Mouse (Mus musculus) CH12.LX (cell line): ENCODE measurements around the gene Rif1.

Experiments used
- BHLHE40 ChIP-seq: IDR thresholded peaks from 2 replicates; pipeline ENCODE4 v1.6.1; 2011; ENCODE audit warnings: mild to moderate bottlenecking, low read depth, low read length, improper control_type of control experiment
- CTCF ChIP-seq, 2 experiments: IDR thresholded peaks in 1 of 2; conservative IDR thresholded peaks in 1 of 2; 2 replicates each; pipeline ENCODE4 v1.5.1; 2011 to 2012; ENCODE audit warnings: low read depth in 2 of 2, low read length in 2 of 2, improper control_type of control experiment in 1 of 2, inconsistent platforms in 1 of 2, mild to moderate bottlenecking in 1 of 2, moderate library complexity in 1 of 2
- E2F4 ChIP-seq: IDR thresholded peaks from 2 replicates; pipeline ENCODE4 v1.6.1; 2011; ENCODE audit warnings: low read depth, low read length, improper control_type of control experiment; ENCODE audit not compliant: insufficient replicate concordance
- EP300 ChIP-seq: IDR thresholded peaks from 2 replicates; pipeline ENCODE4 v1.6.1; 2011; ENCODE audit warnings: low read length, improper control_type of control experiment
- GABPA ChIP-seq: IDR thresholded peaks from 2 replicates; pipeline ENCODE4 v1.6.1; 2012; ENCODE audit warnings: low read depth, low read length, improper control_type of control experiment, inconsistent platforms; ENCODE audit not compliant: insufficient replicate concordance
- JUND ChIP-seq: conservative IDR thresholded peaks from 2 replicates; pipeline ENCODE4 v1.6.1; 2011; ENCODE audit warnings: low read depth, low read length, improper control_type of control experiment
- MAX ChIP-seq: IDR thresholded peaks from 2 replicates; pipeline ENCODE4 v1.6.1; 2011; ENCODE audit warnings: low read length, improper control_type of control experiment
- MAZ ChIP-seq: IDR thresholded peaks from 2 replicates; pipeline ENCODE4 v1.6.1; 2012; ENCODE audit warnings: low read depth, mild to moderate bottlenecking, inconsistent platforms, low read length, improper control_type of control experiment, moderate library complexity
- POLR2A ChIP-seq: IDR thresholded peaks from 2 replicates; pipeline ENCODE4 v1.6.1; 2011; ENCODE audit warnings: low read depth, mild to moderate bottlenecking, improper control_type of control experiment, low read length
- RAD21 ChIP-seq: IDR thresholded peaks from 2 replicates; pipeline ENCODE4 v1.6.1; 2011; ENCODE audit warnings: low read depth, mild to moderate bottlenecking, low read length, improper control_type of control experiment, moderate library complexity
- SIN3A ChIP-seq: IDR thresholded peaks from 2 replicates; pipeline ENCODE4 v1.6.1; 2012; ENCODE audit warnings: low read length, improper control_type of control experiment, inconsistent platforms
- TCF12 ChIP-seq: IDR thresholded peaks from 2 replicates; pipeline ENCODE4 v1.6.1; 2014; ENCODE audit warnings: low read depth, mild to moderate bottlenecking, inconsistent platforms, low read length, improper control_type of control experiment
- UBTF ChIP-seq: IDR thresholded peaks from 2 replicates; pipeline ENCODE4 v1.6.1; 2012; ENCODE audit warnings: low read depth, mild to moderate bottlenecking, inconsistent platforms, low read length, improper control_type of control experiment, moderate library complexity
- ZC3H11A ChIP-seq: IDR thresholded peaks from 2 replicates; pipeline ENCODE4 v1.6.1; 2012; ENCODE audit warnings: low read depth, mild to moderate bottlenecking, inconsistent platforms, low read length, improper control_type of control experiment

DNA sequence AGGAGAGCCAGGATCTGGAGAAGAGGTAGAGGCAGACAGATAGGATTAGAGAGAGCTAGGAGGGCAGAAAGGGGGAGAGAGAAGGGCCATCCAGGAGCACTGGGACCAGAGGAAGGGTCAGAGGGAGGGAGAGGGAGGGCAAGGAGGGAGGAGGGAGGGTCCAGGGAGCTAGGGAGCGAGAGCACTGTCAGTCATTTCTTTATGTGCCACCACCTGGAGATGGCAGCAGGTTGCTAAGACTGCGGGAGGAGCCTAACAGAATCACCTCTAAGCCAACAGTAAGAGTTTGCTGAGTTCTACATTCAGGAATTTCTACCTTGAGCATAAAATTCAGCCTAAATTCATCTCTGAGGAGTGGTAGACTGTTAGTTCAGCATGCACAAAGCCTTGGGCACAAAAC is 6.0 kb downstream of the Rif1 start:
- TF ChIP-seq JUND, result no peak
- no peak for TF ChIP-seq CTCF (conservative IDR thresholded peaks at IDR 0.05 in 1 of 2, IDR thresholded peaks at IDR 0.05 in 1 of 2; ENCODE audit: low read depth in 2 of 2, low read length in 2 of 2)
- TF ChIP-seq E2F4, result no peak
- TF ChIP-seq BHLHE40, result no peak
- no peak for TF ChIP-seq MAZ
- TF ChIP-seq TCF12, result no peak
- TF ChIP-seq POLR2A, result no peak
- TF ChIP-seq EP300, result no peak
- no peak for TF ChIP-seq UBTF
- no peak for TF ChIP-seq ZC3H11A
- no peak for TF ChIP-seq SIN3A
- TF ChIP-seq GABPA, result no peak
- no peak for TF ChIP-seq MAX
- TF ChIP-seq RAD21, result no peak
